Mouse (Mus musculus): ENCODE data around the gene Hsph1.

- TF ChIP-seq EP300 (IDR thresholded peaks at IDR 0.05; ENCODE audit: insufficient read depth, low read depth, low read length) (no peak), CTCF (IDR thresholded peaks at IDR 0.05) (no peak), POLR2A (IDR thresholded peaks at IDR 0.05; ENCODE audit: insufficient read depth, low read depth, low read length) (no peak)
Measured at GRCm38 (mm10) chr5:149612740-149613139, 23.4 kb downstream of the Hsph1 start.

Measured in heart, adult 2 months (tissue).